In genomic region chr14:76981176-76981575, GRCm38 (mm10) we compare ENCODE assay signal across 16 mouse cellular contexts. TPM values are rescaled to one million over a fixed set of nuclear protein-coding genes. Genes with fewer than 3 reads are reported as not detected.
A peak's percentile ranks its signal among the peaks of the same experiment; 100 is the strongest.
DNase-seq lines count a peak whose midpoint lies in the region; ATAC-seq lines count a peak whose summit lies in the region.
"Had no signal": no experiment of that assay in that cellular context is flagged by ENCODE, and none has a peak within 500 bp of the region (broad histone marks: within the 10 kb centered on the region; RNA-seq: fewer than 3 reads in every experiment).

No protein-coding gene starts in this region.

- no peaks in the 10 kb centered on the region for H3K36me3 ChIP-seq in midbrain, embryonic 11.5 days (ENCODE audit: control insufficient read depth, insufficient read depth, low read length)
- no peaks in the 10 kb centered on the region for H3K36me3 ChIP-seq in midbrain, embryonic 15.5 days (replicated peaks)
- H3K36me3 ChIP-seq: embryonic facial prominence, embryonic 10.5 days; embryonic facial prominence, embryonic 12.5 days; forebrain, embryonic 15.5 days had no signal

- peak; percentile 60 to 76 for DNase-seq in cerebellum, postnatal 10 days
- DNase-seq in cerebellum, postnatal 25 days: peak; percentile 21 to 31
- DNase-seq in cerebellum, adult 11-12 months: no peak
- peak; percentile 70 for DNase-seq in midbrain, embryonic 11.5 days (ENCODE audit: low spot score, missing footprints)
- DNase-seq in urinary bladder, postnatal 10 days (ENCODE audit: low spot score): no peak
- DNase-seq: adrenal gland, adult 2 months; adrenal gland, postnatal 10 days; adrenal gland, postnatal 25 days; cerebellum, adult 11 months had no signal

- H3K9ac ChIP-seq in midbrain, embryonic 11.5 days (ENCODE audit: low read length): no peak overlapping the region
- H3K9ac ChIP-seq in midbrain, embryonic 15.5 days: no peak overlapping the region
- H3K9ac ChIP-seq: embryonic facial prominence, embryonic 12.5 days; forebrain, embryonic 13.5 days; forebrain, embryonic 15.5 days; forebrain, postnatal 0 days had no signal

- no peak overlapping the region for H3K4me2 ChIP-seq in midbrain, embryonic 11.5 days
- H3K4me2 ChIP-seq in midbrain, embryonic 15.5 days: no peak overlapping the region
- H3K4me2 ChIP-seq: embryonic facial prominence, embryonic 12.5 days; forebrain, embryonic 13.5 days; forebrain, embryonic 15.5 days had no signal

- ATAC-seq in cerebellum, adult (ENCODE audit: insufficient number of reproducible peaks, low FRiP score, low TSS enrichment): no peak
- ATAC-seq in midbrain, embryonic 11.5 days (ENCODE audit: low FRiP score): no peak
- no peak for ATAC-seq in midbrain, embryonic 15.5 days (replicated peaks)
- ATAC-seq: forebrain, embryonic 13.5 days; forebrain, embryonic 15.5 days had no signal

- H3K4me3 ChIP-seq in midbrain, embryonic 11.5 days (ENCODE audit: low read depth, low read length): no peak overlapping the region
- no peak overlapping the region for H3K4me3 ChIP-seq in midbrain, embryonic 15.5 days
- H3K4me3 ChIP-seq: embryonic facial prominence, embryonic 10.5 days; embryonic facial prominence, embryonic 12.5 days; forebrain, embryonic 13.5 days; forebrain, embryonic 15.5 days had no signal

- no peaks in the 10 kb centered on the region for H3K9me3 ChIP-seq in midbrain, embryonic 11.5 days (ENCODE audit: control insufficient read depth, low read length)
- no peaks in the 10 kb centered on the region for H3K9me3 ChIP-seq in midbrain, embryonic 15.5 days
- H3K9me3 ChIP-seq: embryonic facial prominence, embryonic 10.5 days; embryonic facial prominence, embryonic 12.5 days; forebrain, embryonic 13.5 days; forebrain, embryonic 15.5 days had no signal

- no peaks in the 10 kb centered on the region for H3K27me3 ChIP-seq in midbrain, embryonic 11.5 days (ENCODE audit: control insufficient read depth, insufficient read depth, low read length)
- H3K27me3 ChIP-seq in midbrain, embryonic 15.5 days (replicated peaks): no peaks in the 10 kb centered on the region
- H3K27me3 ChIP-seq: embryonic facial prominence, embryonic 12.5 days; forebrain, embryonic 13.5 days; forebrain, embryonic 15.5 days had no signal

- no peak overlapping the region for H3K27ac ChIP-seq in midbrain, embryonic 11.5 days (ENCODE audit: low read depth, low read length)
- H3K27ac ChIP-seq in midbrain, embryonic 15.5 days: no peak overlapping the region
- H3K27ac ChIP-seq: embryonic facial prominence, embryonic 10.5 days; embryonic facial prominence, embryonic 12.5 days; forebrain, embryonic 13.5 days had no signal

- no peaks in the 10 kb centered on the region for H3K4me1 ChIP-seq in midbrain, embryonic 11.5 days (ENCODE audit: control insufficient read depth, insufficient read depth, low read length)
- H3K4me1 ChIP-seq in midbrain, embryonic 15.5 days: no peaks in the 10 kb centered on the region

- WGBS in midbrain, embryonic 11.5 days: 95% methylated on average over 4 of the region's 4 CpGs
- 92% methylated on average over 4 of the region's 4 CpGs for WGBS in midbrain, embryonic 15.5 days

RNA-seq across cellular contexts. Expression of gene Ccdc122, which starts 55.4 kb away (rescaled TPM):
- polyA plus RNA-seq in midbrain, embryonic 11.5 days (2014; fragmentation: Nextera tagmentation; extraction: Ambion mirVana): 1.1 and 2.4 TPM in 2 replicates
- 0.68 and 0.93 TPM in 2 replicates for polyA plus RNA-seq in midbrain, embryonic 15.5 days (2015; fragmentation: Nextera tagmentation; extraction: Ambion mirVana)

RNA-seq across cellular contexts. Expression of gene Lacc1, which starts 55.5 kb away (rescaled TPM):
- 2.9 and 3.3 TPM in 2 replicates for polyA plus RNA-seq in midbrain, embryonic 11.5 days (2014; fragmentation: Nextera tagmentation; extraction: Ambion mirVana)
- polyA plus RNA-seq in midbrain, embryonic 15.5 days (2015; fragmentation: Nextera tagmentation; extraction: Ambion mirVana): 2.3 and 2.5 TPM in 2 replicates

Comparison
In these comparisons a context has a peak if more than half of its experiments do, and no peak if none do; other contexts are left out.
1. DNase-seq: peak in cerebellum, postnatal 10 days (2 of 2), cerebellum, postnatal 25 days (2 of 2) and midbrain, embryonic 11.5 days (single experiment); none in cerebellum, adult 11-12 months (single experiment) and urinary bladder, postnatal 10 days (single experiment).